Mouse (Mus musculus) forebrain, embryonic 13.5 days (tissue): ENCODE measurements around the gene Zfp53. TPM values are rescaled to one million over a fixed set of nuclear protein-coding genes. Genes with fewer than 3 reads are reported as not detected.
"Not testable (repeated sequence)": the region's sequence is repeated elsewhere in the genome, so short reads cannot be mapped to it uniquely, and the experiment has no call there.

Source experiments
- ATAC-seq: fragments of 200-750 bp; cut with Nextera tagmentation; 2 replicates; pipeline ENCODE4 v1.8.0; 2017
- H3K27ac ChIP-seq: fragments of 300-500 bp; sonication (generic); 2 replicates; pipeline ENCODE4 v1.5.1; 2015; ENCODE audit warnings: inconsistent platforms, mild to moderate bottlenecking, moderate library complexity
- H3K27me3 ChIP-seq: fragments of 300-500 bp; sonication (generic); 2 replicates; pipeline ENCODE4 v1.6.1; 2015; ENCODE audit warnings: mild to moderate bottlenecking, inconsistent platforms
- H3K36me3 ChIP-seq: fragments of 300-500 bp; sonication (generic); 2 replicates; pipeline ENCODE4 v1.6.1; 2015; ENCODE audit warnings: mild to moderate bottlenecking, inconsistent platforms; ENCODE audit not compliant: poor library complexity, severe bottlenecking
- H3K4me1 ChIP-seq: fragments of 300-500 bp; sonication (generic); 2 replicates; pipeline ENCODE4 v1.6.1; 2015; ENCODE audit warnings: inconsistent platforms
- H3K4me2 ChIP-seq: fragments of 300-500 bp; sonication (generic); 2 replicates; pipeline ENCODE4 v1.6.1; 2015; ENCODE audit warnings: inconsistent platforms, mild to moderate bottlenecking, moderate library complexity
- H3K4me3 ChIP-seq: fragments of 300-500 bp; sonication (generic); 2 replicates; pipeline ENCODE4 v1.5.1; 2015; ENCODE audit warnings: mild to moderate bottlenecking, inconsistent platforms
- H3K9ac ChIP-seq: fragments of 300-500 bp; sonication (generic); 2 replicates; pipeline ENCODE4 v1.6.1; 2015; ENCODE audit warnings: mild to moderate bottlenecking, inconsistent platforms
- H3K9me3 ChIP-seq: fragments of 300-500 bp; sonication (generic); replicated peaks from 2 replicates; pipeline ENCODE4 v1.6.1; 2016; ENCODE audit warnings: inconsistent platforms
- WGBS: fragments of 180-500 bp; shearing (Covaris S2); methylation state at CpG from one replicate; pipeline ENCODE4 v1.1.7; 2015; 5-methylcytosine and 5-hydroxymethylcytosine counted together
- polyA plus RNA-seq: library from polyadenylated mRNA; unstranded; fragments of >200 nt; fragmentation: Nextera tagmentation; extraction: Ambion mirVana; gene quantifications from 2 replicates; pipeline ENCODE4 v1.2.1, GENCODE M21; 2015

Gene Zfp53
- polyA plus RNA-seq: 10.5 and 10.8 TPM in 2 replicates

DNA sequence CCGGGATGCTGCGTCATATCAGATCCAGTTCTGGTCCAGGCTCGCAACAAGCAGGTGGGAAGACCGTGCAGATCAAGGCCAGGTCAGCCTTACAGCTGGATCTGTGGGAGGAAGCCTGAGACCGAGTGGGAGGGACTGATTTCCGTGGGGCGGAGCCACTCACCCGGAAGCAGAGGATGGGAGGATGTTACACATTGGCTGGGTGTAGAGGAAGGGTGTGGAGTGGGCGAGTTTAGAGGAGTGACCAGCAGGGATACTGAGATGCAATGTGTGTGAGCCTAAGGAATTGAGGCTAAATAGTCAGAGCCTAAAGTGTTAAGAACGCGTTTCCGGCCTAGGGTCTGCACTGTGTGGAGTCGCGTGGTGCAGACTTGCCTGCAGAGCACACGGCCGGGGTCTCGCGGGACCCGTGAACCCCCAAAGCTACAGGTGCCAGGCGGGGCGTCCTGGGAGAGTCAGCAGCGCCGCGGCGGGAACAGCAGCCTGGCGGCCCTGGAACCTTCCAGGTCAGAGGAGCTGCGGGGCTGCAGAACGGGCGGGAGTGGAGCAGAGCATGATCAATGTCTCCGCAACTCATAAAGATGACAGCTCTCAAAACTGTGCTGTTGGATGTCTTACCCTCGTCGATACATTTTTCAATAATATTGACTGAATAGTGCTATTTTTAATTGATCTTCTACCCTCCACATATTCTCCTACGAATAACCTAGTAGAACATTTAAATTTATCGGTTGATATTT is at the start of gene Zfp53:
Zfp53 (plus strand) TSS at position 239 of the 740 bp plus-strand sequence.
- peak within 1 kb of the TSS; percentile 76 for H3K9ac ChIP-seq
- H3K27me3 ChIP-seq: no peaks in the 10 kb centered on the region
- peak within 1 kb of the TSS; percentile 80 for H3K4me3 ChIP-seq
- peak within 1 kb of the TSS; percentile 42; the same call in 1 of the 2 replicates for H3K27ac ChIP-seq
- H3K36me3 ChIP-seq: peaks cover 4% of the 10 kb centered on the region
- 1% methylated on average over 34 of the region's 34 CpGs for WGBS
- H3K4me1 ChIP-seq: peaks cover 13% of the 10 kb centered on the region
- no peaks in the 10 kb centered on the region for H3K9me3 ChIP-seq
- peak within 1 kb of the TSS; percentile 76 for H3K4me2 ChIP-seq
- peak; percentile 99 for ATAC-seq

DNA sequence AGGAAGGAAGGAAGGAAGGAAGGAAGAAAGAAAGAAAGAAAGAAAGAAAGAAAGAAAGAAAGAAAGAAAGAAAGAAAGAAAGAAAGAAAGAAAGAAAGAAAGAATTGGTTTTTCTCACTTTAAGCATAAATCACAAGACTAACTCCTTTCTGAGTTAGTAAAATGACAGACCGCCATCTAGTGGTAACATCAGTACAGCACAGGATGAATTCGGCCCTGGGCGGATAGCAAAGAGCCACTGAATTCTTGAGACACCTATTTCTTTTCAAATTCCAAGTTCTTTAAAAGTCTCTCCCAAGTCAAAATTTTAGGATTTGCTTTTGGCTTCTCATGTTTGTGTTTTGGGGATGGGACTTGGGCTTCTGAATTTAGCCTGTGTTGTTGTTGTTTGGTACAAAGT is 39.1 kb upstream of the Zfp53 start:
- ATAC-seq: peak; percentile 86
- 1% methylated on average over 3 of the region's 3 CpGs for WGBS

DNA sequence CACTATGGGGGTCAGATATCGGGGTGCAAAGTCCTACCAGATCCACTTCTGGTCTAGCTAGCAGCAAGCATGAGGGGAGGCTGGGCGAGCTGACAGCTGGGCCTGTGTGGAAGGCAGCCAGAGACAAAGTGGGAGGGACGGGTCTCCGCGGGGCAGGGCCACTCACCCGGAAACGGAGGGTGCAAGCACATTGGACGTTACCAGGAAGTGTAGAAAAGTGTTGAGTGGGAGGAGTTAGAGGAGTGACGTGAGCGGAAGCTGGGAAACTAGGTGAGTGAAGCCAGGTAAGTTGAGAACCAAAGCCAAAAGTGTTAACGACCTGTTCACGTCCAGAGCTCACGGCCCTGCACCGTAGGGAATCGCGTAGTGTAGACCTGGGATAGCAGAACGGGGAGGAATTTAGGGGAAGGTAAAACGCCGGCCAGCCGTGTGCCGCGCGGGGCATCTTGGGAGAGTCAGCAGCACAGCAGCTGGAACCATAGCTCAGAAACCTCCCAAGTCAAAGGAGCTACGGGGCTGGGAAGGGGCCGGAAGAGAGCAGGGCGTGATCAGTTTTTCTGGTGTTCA is 38.6 kb upstream of the Zfp53 start, which contains the start of gene Zfp51:
Zfp51 (plus strand) TSS at position 237 of the 567 bp plus-strand sequence.
- Histone ChIP-seq H3K27me3 (no peaks in the 10 kb centered on the region), H3K9me3 (no peaks in the 10 kb centered on the region), H3K4me3 (peak within 1 kb of the TSS; percentile 65), H3K9ac (peak within 1 kb of the TSS; percentile 60), H3K4me2 (peak within 1 kb of the TSS; percentile 64), H3K4me1 (peaks cover 6% of the 10 kb centered on the region), H3K36me3 (no peaks in the 10 kb centered on the region; the same call in 1 of the 2 replicates), H3K27ac (peak within 1 kb of the TSS; percentile 74)
- ATAC-seq: peak; percentile 99
- 0% methylated on average over 26 of the region's 26 CpGs for WGBS

More for the DNA sequence above, 39.1 kb upstream of the Zfp53 start:
- Histone ChIP-seq H3K27ac (peak overlapping the region; percentile 74), H3K36me3 (no peaks in the 10 kb centered on the region; the same call in 1 of the 2 replicates), H3K27me3 (no peaks in the 10 kb centered on the region), H3K4me3 (peak overlapping the region; percentile 65), H3K9me3 (no peaks in the 10 kb centered on the region), H3K9ac (peak overlapping the region; percentile 60), H3K4me1 (peaks cover 6% of the 10 kb centered on the region), H3K4me2 (peak overlapping the region; percentile 64)

DNA sequence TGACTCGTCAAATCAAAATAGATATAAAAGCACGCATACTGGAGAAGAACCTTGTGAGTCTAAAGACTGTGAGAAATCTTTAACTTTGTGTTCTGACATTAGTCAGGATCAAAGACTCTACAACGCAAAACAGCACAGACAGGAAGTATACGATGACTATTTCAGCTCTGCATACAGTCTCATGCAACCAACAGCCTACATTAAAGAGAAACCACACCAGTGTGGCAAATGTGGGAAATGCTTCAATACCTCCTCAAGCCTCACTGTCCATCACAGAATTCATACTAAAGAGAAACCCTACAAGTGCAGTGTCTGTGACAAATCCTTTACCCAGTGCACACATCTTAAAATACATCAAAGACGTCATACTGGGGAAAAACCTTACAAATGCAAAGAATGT is 25.2 kb upstream of the Zfp53 start:
- Histone ChIP-seq H3K4me3 (no peak overlapping the region), H3K36me3 (peaks cover 50% of the 10 kb centered on the region), H3K4me1 (no peaks in the 10 kb centered on the region), H3K9me3 (no peaks in the 10 kb centered on the region), H3K27me3 (no peaks in the 10 kb centered on the region), H3K4me2 (no peak overlapping the region), H3K27ac (no peak overlapping the region), H3K9ac (no peak overlapping the region)
- 94% methylated on average over 5 of the region's 5 CpGs for WGBS
- no peak for ATAC-seq

DNA sequence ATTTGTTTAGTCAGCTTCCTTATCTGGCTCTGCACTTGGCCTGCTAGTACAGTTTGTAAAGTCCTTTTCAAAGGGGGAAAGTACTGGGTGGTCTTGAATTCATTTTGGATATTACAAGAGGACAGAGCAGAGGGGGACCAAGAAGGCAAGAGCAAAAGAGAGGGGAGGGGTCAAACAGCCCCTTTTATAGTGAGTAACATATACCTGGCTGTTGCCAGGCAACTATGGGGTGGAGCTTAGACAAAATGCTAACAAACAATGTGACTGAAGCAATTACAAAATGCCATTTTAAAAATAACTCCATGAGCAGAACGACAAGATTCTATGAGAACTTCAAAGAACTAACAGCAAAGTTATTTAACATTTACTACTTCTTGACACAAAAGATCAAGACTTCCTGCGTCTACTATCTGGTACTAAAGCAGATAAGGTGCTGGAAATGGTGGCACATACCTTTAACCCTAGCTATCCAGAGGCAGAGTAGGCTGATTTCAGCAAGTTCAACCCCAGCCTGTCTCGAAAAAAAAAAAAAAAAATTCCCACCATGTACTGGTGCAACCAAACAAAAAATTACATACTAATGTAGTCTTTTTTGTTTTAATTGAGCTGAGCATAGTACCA is 16.7 kb upstream of the Zfp53 start:
- Histone ChIP-seq H3K27me3 (no peaks in the 10 kb centered on the region), H3K27ac (no peak overlapping the region), H3K9me3 (no peaks in the 10 kb centered on the region), H3K4me3 (no peak overlapping the region), H3K4me1 (0 out of 2 replicates have a peak, but pooled peaks cover 5% of the 10 kb centered on the region), H3K9ac (no peak overlapping the region), H3K36me3 (no peaks in the 10 kb centered on the region), H3K4me2 (no peak overlapping the region)
- ATAC-seq: no peak
- 65% methylated on average over 3 of the region's 3 CpGs for WGBS

DNA sequence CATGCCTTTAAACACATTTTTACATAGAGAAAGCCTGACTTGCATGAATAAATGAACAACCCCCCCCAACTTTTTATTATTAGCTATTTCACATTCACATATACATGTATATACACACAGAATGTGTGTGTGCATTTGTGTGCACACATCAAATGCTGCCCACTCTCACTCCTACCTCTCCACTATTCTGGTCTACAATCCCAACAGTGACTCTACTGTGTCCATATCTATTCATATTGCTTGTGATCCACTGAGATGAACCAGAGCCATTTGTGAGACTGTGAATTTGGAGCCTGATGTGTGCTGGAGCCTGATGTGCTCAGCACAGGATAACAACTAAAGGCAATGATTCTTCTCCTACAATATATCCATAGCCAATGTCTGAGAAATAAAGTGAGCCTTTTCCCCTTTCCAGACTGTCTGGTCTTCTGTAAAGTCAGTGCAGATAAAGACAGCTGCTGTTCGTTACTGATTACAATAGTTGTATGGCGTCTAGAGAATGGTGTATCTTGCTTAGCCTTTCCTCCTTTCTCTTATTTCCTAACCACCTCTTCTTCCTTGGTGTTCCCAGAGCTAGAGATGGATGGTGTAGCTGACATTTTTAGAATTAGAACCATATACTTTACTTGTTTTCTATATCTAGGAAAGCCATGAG is 16.0 kb upstream of the Zfp53 start:
- no peaks in the 10 kb centered on the region for H3K9me3 ChIP-seq
- no peak overlapping the region for H3K9ac ChIP-seq
- no peak overlapping the region for H3K4me2 ChIP-seq
- no peaks in the 10 kb centered on the region for H3K36me3 ChIP-seq
- no peaks in the 10 kb centered on the region for H3K27me3 ChIP-seq
- H3K27ac ChIP-seq: no peak overlapping the region
- 0 out of 2 replicates have a peak, but pooled peaks cover 5% of the 10 kb centered on the region for H3K4me1 ChIP-seq
- 76% methylated on average over 2 of the region's 2 CpGs for WGBS
- H3K4me3 ChIP-seq: no peak overlapping the region
- no peak for ATAC-seq

DNA sequence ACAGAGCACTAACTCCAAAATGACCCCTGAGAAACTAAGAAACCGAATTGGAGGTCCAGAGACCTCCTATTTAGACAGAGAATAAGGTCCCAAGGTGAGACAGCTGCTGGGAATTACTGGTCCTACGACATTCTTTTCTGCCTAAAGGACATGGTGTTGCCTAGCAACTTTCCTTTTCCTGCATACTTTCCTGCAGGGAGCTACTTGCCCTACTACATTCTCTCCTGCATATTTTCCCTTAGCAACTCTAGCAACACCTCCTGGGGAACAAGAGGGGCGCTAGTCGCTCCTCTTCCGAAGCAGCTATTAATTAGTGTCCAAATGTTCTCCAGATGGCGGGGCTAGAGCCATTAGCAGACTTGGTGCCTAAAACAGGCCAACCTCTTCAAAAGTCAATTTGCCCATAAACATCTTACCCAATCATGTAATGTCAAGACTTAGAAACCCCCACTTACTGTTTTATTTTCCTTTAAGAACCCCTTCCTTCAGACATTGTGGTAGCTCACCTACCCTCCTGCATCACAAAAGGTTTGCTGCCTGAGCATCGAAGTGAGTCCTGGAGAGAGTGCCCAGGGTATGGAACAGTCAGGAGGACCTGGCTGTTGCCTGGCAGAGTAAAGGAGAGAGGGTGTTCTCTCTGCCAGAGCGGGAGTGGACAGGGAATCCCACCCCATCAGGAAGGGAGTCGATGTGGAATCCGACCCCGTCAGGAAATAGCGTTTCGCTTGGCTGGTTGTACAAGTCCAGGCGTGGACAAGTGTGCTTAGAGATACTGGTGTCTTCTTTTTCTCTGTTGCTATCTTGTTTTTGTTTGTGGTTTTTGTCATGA is 15.2 kb upstream of the Zfp53 start:
- no peaks in the 10 kb centered on the region for H3K27me3 ChIP-seq

DNA sequence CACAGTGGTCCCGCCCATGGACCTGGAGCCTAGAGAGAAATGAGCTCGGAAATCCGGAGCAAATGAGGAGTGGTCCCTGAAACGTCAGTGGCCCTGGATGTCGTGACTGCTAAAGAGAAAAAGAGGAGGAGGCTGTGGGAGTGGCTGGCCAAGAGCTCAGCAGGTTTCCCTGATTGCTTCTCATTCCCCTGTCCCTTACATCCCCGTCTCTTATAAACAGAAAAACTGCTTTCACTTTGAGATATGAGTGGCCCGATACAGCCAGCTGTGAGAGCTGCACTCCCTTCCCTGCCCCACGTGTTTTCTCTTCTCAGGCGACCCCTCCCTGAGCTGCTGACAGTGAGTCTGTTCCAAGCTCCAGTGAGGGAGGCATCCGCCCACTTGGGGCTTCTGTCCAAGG is 14.1 kb upstream of the Zfp53 start:
- ATAC-seq: not testable (repeated sequence)

More for the DNA sequence above, 15.2 kb upstream of the Zfp53 start:
- Histone ChIP-seq H3K27ac (no peak overlapping the region), H3K4me3 (no peak overlapping the region), H3K4me2 (no peak overlapping the region), H3K36me3 (no peaks in the 10 kb centered on the region), H3K9ac (no peak overlapping the region), H3K4me1 (0 out of 2 replicates have a peak, but pooled peaks cover 5% of the 10 kb centered on the region), H3K9me3 (no peaks in the 10 kb centered on the region)
- WGBS: 43% methylated on average over 14 of the region's 14 CpGs
- no peak for ATAC-seq

DNA sequence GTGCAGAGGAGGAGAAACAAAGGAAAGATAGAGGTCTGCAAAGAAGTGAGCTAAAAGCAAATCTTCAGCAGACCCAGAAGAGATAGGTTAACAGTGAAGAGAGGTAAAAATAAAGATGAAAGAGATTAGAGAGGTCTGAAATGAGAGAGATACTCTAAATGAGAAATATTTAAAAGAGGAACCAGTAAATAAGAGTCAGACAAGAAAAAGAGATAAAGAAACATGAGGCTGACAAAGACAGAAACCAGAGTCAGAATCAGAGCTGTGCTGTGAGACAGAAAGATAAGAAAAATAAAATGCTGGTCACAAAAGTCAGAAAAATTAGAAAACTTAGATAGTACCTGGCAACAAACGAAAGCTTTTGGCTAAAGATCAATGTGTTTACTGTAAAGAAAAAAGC is 13.5 kb upstream of the Zfp53 start:
- not testable (repeated sequence) for H3K4me3 ChIP-seq, H3K4me1 ChIP-seq, H3K27me3 ChIP-seq, H3K27ac ChIP-seq, H3K9me3 ChIP-seq, H3K9ac ChIP-seq, ATAC-seq, H3K36me3 ChIP-seq, H3K4me2 ChIP-seq
- 94% methylated on average over 1 of the region's 1 CpGs for WGBS

More for the DNA sequence above, 14.1 kb upstream of the Zfp53 start:
- H3K9me3 ChIP-seq, H3K4me2 ChIP-seq, H3K27ac ChIP-seq, H3K36me3 ChIP-seq, H3K27me3 ChIP-seq, H3K4me3 ChIP-seq, H3K9ac ChIP-seq, H3K4me1 ChIP-seq: not testable (repeated sequence)
- WGBS: 23% methylated on average over 10 of the region's 10 CpGs

DNA sequence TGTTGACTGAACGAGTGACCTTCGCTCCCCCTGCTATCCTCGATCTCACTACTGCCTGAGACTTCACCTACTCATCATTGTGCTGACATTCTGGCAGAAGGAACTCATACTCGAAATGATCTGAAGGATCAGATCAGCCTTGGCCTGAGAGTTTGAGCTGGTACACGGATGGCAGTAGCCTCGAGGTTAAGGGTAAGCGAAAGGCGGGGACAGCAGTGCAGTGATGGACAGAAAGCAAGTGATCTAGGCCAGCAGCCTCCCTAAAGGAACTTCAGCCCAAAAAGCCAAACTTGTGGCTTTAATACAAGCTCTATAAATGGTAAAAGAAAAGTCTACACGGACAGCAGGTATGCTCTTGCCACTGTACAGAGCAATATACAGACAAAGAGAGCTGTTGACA is 12.4 kb upstream of the Zfp53 start:
- not testable (repeated sequence) for ATAC-seq, H3K4me3 ChIP-seq, H3K4me2 ChIP-seq, H3K36me3 ChIP-seq, H3K4me1 ChIP-seq, H3K9ac ChIP-seq, H3K27ac ChIP-seq, H3K27me3 ChIP-seq, H3K9me3 ChIP-seq
- WGBS: 93% methylated on average over 5 of the region's 9 CpGs

DNA sequence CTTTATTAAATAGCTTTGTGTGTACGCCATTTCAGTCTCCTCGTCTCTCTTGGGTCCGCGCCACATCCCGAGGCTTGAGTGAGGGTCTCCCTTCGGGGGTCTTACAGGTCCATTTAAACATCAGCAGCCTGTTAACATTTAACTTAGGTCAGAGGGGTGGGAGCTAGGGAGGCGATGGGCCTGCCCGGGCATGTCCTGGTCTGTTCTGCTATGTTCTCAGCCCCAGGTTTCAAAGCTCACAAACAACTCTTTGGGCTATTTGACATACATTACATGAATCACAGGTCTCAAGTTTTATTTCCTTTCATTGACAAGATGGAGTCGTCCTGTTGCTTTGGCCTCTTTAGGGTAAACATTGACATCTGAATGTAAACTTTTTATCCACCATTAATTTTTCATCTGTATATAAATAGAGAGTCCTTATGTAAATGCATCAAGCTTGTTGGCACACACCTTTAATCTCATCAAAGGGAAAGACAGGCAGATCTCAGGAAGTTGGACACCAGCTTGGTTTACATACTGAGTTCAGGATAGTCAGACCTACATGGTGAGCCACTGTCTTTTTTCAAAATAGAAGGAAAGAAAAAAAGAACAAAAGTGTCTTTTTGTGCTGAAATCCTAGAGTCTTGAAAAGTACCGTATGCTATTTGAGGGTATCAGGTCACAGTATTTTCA is 10.6 kb upstream of the Zfp53 start:
- H3K9ac ChIP-seq, H3K27me3 ChIP-seq, ATAC-seq, H3K4me3 ChIP-seq, H3K4me1 ChIP-seq, H3K9me3 ChIP-seq, H3K27ac ChIP-seq, H3K4me2 ChIP-seq, H3K36me3 ChIP-seq: not testable (repeated sequence)
- WGBS: 89% methylated on average over 10 of the region's 10 CpGs
